Mouse (Mus musculus): ENCODE measurements around the gene Lrrk1. TPM values are rescaled to one million over a fixed set of nuclear protein-coding genes. Genes with fewer than 3 reads are reported as not detected.

Lrrk1 gene
- total RNA-seq, 2 experiments from 2014 or later = 4.3 TPM

DNA sequence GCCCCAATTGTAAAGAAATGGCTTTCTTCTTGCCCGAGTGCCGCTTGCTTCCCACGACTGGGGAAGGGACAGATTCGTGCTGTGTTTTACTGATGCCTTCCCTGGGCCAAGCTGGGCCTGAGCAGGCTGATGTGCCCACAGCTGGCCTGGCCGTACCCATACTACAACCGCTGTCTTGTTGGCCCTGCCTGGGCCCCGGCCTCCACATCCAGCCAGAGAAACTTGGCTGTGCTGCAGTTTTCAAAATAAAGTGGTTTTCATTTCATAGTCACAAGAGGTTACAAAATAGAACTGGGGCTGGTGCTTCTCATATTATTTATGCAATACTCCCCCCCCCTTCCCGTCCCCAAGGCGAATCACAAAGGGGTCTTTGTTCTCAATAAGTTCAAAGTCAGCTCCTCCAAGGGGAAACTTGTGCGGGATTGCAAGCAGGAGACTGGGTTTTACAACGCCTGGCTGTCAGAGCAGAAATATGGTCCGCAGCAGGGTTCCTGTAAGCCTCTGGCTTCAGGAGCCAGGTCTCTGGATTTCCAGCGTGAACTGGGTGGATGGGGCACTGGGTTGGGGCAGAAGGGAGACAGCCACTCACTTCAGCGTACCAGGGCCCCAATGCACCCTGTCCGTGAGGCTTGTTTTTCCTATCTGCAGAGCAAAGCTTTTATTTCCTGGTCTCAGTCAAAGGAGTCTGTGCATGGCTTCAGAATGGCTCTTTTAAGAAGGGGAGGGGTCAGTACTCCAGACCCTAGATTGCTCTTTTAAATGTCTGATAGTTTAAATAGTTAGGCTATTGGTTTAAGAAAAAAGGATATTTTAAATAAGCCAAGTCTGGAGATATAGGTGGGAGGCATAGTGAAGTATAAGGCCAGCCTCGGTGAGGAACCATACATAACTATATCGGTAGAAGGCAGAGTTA, 157.3 kb downstream of the Lrrk1 start:
- DNase-seq (ENCODE audit: low spot score in 2 of 2) = no peak

DNA sequence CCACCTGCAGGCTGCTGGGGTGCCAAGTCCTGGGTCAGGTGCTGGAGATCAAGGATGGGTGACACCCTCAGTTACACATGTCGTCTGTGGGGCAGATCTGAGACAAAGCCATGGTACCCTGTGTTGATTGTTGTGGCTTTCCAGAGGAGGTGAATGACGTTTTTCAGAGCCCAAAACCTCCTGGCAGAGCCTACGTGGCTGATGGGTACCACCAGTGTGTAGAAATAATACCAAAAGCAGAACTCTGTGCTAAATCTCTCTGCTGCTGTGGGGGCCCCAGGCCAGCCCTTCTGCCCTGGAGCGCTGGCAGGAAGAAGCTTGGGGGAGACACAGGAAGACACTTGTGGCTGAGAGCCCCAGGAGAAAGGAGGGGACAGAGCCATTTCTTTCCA, 157.9 kb downstream of the Lrrk1 start:
- DNase-seq (ENCODE audit: low spot score in 2 of 2) = no peak

DNA sequence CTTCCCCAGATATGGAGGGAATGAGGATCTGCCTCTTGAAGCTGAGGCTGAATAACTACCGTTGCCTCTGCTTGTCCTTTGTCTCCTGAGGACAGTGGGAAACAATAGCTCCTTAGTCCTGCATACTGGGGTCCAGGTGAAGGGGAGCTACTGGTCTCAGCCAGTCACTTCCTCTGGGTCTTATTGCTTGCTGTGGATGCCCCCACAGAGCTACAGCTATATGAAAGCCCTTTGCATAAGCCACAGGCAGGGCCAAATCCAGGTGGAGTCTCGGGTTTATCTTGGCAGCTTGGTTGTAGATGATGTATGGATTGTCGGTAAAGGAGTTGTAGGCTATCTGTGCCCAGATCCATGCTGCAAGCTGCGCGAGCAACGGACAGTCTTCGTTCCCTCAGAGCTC, 158.7 kb downstream of the Lrrk1 start:
- no peak for DNase-seq (ENCODE audit: low spot score in 2 of 2)

DNA sequence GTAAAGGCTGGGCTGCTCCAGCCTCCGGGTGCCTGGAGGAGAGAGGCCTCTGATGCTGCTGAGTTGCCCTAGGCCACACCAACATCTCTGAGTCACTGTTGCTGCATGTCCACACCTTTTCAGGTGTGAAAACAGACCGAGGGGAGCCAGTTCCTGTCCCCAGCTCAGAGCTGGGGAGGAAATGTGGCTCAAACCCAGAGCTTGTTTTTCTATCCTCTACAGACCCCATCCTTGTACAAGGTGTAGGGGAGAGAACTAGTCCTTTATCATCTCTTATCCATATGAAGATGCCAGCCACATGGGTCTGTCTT, 159.6 kb downstream of the Lrrk1 start:
- DNase-seq (ENCODE audit: low spot score in 2 of 2) = no peak

GRCm38 (mm10) chr7:66227814-66228609, 160.1 kb downstream of the Lrrk1 start:
- no peak for DNase-seq (ENCODE audit: low spot score in 2 of 2)

DNA sequence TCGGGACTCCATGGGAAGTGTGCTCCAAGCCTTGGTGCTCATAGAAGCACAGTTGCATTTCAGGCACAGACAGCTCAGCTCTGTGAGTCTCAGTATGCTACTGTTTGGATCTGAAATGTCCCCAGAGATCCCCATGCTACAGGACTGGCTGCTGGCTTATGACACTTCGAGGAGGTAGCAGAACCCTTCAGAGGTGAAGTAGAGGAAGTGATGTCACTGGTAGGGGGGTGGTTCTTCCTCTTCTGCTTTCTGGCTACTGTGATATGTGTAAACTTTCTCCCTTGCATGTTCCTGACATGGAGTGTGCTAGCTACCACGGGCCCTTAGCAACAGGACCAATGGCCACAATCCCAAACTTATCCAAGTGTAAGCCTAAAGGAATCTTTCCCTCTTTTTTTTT, 162.3 kb downstream of the Lrrk1 start:
- no peak for DNase-seq (ENCODE audit: low spot score in 2 of 2)

GRCm38 (mm10) chr7:66224541-66224940, 163.6 kb downstream of the Lrrk1 start:
- DNase-seq (ENCODE audit: low spot score in 2 of 2) = no peak

DNA sequence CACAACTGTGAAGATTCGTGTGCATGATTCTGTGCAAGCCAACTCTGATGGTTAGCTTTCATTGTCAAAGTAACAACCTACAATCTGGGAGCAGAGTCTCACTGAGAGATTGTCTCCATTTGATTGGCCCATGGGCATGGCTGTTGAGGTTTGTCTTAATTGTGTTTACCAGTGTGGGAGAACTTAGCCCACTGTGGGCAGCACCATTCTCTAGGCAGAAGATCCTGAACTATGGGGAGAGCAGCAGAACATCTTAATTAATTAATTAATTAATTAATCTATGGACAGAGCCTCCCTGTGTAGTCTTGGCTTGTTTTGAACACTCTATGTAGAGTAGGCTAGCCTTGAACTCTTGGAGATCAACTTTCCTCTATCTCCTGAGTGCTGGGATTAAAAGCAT, 164.4 kb downstream of the Lrrk1 start:
- DNase-seq (ENCODE audit: low spot score in 2 of 2) = no peak

DNA sequence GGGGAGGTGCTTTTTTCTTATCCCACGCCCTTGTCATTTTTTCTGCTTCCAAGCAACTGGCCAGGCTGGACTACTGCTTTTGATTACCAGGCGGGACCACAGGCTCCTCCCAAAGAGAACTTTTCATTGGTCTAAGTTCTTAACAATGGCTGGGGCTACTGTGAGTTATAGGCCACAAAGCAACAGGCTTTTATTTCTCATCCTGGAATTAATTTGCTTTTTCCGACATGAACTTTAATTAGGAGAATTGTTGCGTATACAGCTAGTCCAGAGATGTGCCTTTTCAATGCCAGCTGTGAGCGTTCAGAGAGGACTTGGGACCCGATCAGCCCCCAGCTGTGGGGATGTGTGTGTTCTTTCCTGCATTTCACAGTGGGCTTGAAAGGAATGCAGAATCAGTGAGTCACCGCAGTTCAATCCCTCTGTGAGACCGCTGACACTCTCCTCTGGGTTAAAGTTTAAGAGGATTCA, 165.5 kb downstream of the Lrrk1 start:
- DNase-seq (ENCODE audit: low spot score in 2 of 2) = no peak

- no peak for DNase-seq (ENCODE audit: low spot score in 2 of 2)
Measured at GRCm38 (mm10) chr7:66219794-66220227, 168.3 kb downstream of the Lrrk1 start.

GRCm38 (mm10) chr7:66219028-66219793, 168.9 kb downstream of the Lrrk1 start:
- DNase-seq (ENCODE audit: low spot score in 2 of 2) = no peak

- no peak for DNase-seq (ENCODE audit: low spot score in 2 of 2)
Measured at GRCm38 (mm10) chr7:66218193-66219014, 169.7 kb downstream of the Lrrk1 start.

DNA sequence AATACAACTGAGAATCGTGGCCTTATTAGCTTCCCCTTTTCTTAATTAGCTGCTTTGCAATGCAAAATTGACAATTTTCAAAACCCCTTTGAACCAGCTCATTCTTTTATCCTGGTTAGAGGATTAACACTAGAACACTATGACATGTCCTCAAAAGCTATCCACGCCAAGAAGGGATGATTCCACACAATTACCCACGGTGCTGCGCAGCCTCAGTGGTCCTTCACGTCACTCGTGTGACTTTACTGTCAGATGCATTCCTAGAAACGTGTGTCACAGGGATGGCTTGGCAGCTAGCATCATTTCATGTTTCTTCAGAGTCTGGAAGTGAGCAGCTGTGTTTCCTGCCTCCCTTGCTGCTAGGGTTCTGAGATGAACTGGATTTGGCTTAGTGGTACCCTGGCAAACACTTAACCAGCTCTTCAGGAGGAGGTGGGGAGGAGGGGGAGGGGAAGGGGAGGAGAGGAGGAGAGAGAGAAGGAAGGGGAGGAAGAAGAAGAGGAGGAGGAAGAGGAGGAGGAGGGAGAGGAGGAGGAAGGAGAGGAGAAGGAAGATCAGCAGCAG, 170.5 kb downstream of the Lrrk1 start:
- no peak for DNase-seq (ENCODE audit: low spot score in 2 of 2)

DNA sequence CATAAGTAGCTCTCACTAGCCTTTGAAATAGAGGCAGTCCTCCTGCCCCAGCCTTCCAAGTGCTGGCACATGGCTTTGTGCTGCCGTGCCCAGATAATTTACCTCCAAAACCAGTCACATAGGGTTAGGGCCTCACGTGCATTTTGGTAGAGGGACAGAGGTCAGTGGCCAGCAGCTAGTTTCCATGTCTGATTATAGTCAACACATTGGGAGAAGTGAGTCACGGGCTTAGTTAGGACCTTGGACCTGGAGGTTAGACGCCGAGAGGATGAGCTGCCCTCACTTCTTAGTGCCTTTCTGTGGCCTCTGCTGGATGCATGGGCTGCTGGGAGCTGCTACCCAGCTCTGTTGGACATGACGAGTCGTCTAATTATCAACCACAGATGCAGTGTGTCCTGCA, 171.1 kb downstream of the Lrrk1 start:
- DNase-seq (ENCODE audit: low spot score in 2 of 2) = no peak

GRCm38 (mm10) chr7:66215911-66216310, 172.2 kb downstream of the Lrrk1 start:
- no peak for DNase-seq (ENCODE audit: low spot score in 2 of 2)

DNA sequence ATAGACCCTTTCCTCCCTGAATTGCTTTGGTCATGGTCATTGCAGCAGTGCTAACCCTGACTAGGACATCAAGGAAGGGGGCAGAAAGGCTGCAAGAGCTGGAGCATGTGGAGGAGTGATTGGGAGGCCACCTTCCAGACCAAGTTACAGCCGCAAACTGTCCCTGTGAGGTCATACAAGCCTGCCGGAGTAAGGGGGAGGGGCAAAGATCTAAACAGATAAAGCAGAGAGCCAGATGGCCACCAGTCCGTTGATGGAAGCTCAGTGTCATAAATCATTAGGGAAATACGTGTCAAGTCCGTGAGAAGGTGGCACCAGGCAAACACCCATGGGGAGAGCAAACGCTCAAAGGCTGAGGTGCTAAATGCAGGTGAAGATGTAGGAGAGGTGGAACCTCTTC, 173.7 kb downstream of the Lrrk1 start:
- DNase-seq (ENCODE audit: low spot score in 2 of 2) = no peak

- no peak for DNase-seq (ENCODE audit: low spot score in 2 of 2)
Measured at GRCm38 (mm10) chr7:66212887-66213286, 175.3 kb downstream of the Lrrk1 start.

DNA sequence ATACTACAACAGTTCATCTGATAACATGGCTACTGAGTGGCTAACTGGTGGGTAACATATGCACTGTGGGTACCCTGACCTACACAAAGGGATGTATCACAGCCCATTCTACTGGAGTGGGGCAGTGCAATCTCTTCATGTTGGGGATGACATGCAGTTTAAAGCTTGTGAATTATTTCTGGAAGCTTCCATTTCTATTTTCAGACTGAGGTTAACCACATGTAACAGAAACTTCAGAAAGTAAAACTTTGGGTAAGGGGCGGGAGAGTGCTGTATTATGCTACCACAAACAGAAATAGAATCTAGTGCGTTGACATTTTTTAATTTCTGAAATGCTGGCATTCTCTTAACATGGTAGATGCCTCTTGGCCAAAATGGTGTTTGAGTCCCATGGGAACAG, 178.2 kb downstream of the Lrrk1 start:
- DNase-seq (ENCODE audit: low spot score in 2 of 2) = no peak

- DNase-seq (ENCODE audit: low spot score in 2 of 2) = no peak
Measured at GRCm38 (mm10) chr7:66201657-66202056, 186.5 kb downstream of the Lrrk1 start.

GRCm38 (mm10) chr7:66200791-66201450, 187.2 kb downstream of the Lrrk1 start:
- no peak for DNase-seq (ENCODE audit: low spot score in 2 of 2)

All from left cerebral cortex, adult 18-20 months (tissue).